Mouse (Mus musculus) gonadal fat pad, adult 2 months (tissue): ENCODE results near the gene Sytl2. TPM values are rescaled to one million over a fixed set of nuclear protein-coding genes. Genes with fewer than 3 reads are reported as not detected.

Experiments
- DNase-seq: peaks from one replicate; pipeline ENCODE4 v3.0.0-alpha.2; 2012; ENCODE audit warnings: low read depth
- polyA plus RNA-seq: library from polyadenylated mRNA; depleted of rRNA; stranded (reverse); fragments of >200 nt; gene quantifications from 2 replicates; pipeline ENCODE4 v1.2.3, GENCODE M21; 2012

The Sytl2 gene
- polyA plus RNA-seq, 1 experiment: 4.8 TPM

DNA sequence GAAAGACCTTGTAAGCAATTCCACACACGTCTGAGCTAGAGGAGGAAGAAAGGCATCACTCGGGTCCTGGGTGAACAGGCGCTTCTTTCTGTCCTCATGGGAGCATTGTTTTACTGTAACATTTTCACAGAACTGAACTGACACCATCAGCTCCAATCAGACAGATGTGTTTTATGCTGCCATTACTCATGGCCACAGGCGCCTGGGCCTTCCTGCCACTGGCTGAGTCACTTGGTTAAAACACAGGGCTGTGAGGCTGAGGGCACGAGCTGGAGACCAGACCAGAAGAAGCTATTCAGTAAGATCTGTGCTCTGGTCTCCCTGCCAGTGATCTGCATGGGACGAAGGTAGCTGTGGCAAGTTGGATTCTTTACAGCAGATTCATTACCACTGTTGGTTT is 6.0 kb downstream of the Sytl2 start:
- DNase-seq: no peak

DNA sequence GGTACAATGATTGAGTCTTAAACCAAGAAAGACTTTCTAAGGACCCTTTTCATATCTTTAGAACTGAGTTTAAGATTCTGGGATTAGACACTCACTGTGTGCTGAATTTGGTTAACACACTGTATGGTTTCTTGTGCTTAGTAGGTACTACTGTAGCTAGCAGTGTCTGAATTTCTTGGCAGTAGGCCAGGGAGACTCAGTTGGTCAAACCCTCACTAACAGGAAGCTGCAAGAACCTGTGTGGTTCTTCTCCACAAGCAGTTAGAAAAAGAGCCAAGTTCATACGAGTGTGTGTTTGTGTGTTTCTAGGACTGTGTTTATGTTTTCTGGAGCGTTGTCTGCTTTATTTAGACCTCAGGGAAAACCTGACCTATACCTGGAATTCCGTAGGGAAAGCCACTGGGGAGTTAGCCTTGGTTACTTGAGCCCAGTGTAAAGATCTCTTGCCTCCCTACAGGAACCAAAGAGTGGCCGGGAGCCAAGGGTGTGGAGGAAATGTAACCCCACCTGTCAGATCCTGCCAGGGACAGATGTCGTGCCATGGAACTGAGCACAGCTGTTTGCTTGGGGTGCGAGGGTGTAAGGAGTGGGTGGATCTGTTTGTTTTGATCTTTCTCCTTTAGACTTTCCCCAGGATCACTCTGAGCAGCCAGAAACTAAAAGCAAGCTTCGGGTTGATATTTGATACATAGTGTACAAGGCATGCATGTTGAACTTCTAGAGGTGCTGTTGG is 10.3 kb downstream of the Sytl2 start:
- no peak for DNase-seq

DNA sequence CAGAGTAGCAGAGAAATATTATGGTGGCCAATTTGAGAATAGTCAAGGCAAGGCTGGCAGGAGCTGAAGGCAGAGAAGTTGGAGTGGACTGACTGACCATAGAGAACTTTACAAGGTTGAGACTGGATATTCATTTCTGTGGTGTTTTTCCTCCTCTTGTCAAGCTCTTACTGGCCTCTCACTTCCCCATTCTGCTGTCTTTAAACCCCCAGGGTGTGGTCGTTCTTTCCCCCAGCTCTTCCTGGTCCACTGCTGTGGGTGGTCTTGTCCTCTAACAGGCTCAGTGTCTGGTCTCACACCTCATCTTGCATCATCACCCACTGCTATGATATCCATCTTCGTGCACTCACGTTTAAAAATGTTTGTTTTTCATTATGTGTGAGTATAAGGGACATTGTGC is 11.4 kb downstream of the Sytl2 start:
- no peak for DNase-seq

DNA sequence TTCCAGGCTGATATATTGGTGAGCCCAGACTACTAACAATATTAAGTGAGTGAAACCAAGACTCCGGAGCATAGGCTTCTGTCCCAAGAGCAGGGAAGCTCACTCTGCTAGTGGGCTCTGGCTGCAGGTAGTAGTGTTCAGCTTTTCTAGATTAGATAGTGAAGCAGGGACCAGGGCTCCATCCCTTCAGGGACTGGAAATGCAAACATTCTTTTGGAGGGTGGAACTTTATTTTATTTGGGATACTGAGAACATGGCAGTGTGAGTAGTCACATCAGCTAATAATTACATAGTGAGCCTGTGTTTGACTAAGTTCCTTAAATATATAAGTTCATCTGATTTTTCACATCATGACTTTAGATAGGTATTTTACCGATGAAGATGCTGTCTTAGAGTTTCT is 14.8 kb downstream of the Sytl2 start:
- DNase-seq: no peak

DNA sequence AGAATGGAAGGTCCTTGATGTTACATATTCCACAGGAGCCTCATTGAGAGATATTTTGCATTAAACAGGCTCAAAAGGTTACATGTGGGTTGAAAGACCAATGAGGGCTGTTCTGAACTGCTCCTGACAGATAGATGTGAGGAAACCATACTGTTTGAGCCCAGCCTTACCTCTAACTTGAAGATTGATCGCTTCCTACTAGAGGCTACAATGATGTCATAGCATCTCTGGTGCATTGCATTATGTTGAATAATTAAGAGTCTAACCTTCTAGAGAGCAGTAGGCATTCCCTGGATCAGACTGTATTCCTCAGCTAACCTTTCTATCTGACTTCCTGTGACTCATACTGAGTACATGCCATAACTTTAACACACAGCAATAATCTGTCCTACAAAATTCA is 17.4 kb downstream of the Sytl2 start:
- DNase-seq: no peak

DNA sequence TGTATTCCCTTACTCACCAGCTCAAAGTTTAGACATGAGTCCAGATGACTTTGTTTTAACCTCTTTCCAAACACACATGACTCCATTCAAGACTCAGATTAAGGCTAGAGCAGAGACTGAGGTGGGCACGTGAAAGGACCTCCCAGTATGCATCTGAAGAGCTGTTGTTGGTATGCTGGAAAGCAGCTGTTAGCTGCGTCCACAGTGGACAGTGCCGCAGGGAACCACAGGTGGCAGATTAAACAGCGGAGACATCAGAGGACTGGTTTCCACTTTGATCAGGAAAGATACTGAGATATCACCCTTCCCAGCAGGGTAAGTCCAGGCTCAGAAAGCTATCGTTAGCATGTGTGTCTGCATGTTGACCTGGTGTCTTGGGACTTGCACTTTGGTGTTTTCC is 18.1 kb downstream of the Sytl2 start:
- DNase-seq: no peak

DNA sequence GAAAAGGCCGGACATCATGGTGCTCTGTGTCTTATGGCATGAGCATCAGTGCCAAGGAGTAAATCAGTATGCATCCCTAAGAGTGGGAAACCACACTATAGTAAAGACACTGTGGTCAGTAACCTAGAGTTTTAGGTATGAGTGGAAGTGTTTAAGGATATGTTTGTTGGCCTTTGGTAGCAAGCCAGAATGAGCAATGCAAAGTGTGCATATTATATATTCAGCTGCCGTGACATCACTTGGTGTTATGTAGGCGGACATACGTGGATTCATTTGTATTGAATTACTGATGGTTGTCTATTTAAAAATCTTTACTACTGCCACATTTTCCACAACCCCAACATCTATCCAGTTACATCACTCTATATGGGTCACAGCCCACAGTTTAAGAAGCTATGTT is 23.1 kb downstream of the Sytl2 start:
- DNase-seq: no peak

DNA sequence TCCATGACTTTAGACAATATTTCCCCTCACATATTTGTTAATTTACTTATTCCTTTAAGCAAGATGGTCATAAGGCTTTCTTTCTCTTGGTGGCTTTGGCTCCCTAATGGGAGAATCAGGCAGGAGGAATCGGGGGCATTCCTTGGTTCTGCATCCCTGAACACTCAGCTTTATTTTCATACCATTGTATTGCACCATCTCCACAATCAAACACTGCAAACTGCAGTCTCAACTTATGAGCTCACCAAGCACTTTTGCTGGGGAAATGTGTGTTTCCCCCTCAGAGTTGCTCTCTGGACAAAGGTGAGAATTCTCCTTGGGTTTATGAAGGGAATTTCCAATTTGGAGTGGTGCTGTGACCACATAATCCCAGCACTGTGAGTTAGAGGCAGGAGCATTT is 28.1 kb downstream of the Sytl2 start:
- no peak for DNase-seq

DNA sequence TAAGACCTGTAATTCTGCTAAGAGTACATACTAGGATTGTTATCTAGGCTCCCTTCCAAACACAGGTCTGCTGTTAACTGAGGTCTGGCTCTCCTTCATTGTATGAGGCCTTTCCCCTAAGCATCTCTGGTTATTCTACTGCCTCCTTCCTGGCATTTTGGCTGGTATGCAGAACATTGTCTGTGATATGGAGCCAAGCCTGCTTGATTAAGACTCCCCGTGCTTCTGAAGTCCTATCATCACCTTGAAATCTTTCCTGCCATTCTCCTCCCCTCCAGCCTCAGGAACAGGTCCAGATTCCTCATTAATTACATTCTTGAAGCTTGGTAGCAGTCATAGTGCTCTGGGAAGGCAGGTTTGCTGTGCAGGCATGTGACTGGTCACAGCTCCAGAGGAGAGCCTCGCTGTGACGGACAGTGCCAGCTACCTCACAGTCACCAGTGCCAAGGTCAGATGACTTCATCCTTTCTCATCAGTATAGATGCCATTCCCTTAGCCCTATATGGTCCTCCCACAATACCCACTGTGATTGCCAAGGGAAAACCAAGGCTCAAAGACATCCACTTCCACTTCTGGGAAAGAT is 30.5 kb downstream of the Sytl2 start:
- DNase-seq: no peak

DNA sequence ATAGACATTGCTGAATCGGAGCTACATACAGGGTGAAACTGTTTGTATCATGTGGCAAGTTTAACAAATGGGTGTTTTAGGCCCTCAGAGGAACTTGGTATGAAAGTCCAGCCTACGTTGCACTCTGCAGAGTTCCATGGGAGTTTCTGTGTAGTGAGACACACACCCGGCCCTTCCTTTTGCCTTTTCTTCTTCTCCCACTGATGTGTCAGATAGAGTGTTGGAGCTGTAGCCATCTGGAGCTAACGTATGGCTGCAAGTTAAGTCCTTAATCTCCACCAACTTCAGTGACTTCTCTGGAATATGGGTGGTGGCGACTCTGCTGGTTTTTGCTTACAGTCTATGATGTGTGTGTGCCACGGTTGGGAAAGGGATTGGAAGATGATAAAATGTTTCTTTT is 32.3 kb downstream of the Sytl2 start:
- DNase-seq: no peak

DNA sequence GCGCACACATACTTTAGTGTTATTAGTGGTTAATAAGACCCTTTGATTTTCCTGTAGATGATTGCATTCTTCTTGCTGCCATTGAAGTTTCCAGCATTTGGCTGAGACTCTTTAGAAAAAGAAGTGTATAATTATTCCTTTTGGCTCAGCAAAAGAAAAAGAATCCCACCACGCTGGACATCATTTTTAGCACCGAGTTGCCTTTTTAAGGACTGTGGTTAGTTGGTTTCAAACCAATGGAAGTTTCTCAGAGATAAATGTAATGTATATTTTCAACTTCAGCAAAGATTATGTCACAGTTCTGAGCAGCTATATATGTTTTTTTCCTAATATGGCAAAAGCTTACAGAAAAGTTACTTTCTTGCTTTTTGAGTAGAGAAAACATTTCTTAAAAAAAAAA is 32.8 kb downstream of the Sytl2 start:
- no peak for DNase-seq

DNA sequence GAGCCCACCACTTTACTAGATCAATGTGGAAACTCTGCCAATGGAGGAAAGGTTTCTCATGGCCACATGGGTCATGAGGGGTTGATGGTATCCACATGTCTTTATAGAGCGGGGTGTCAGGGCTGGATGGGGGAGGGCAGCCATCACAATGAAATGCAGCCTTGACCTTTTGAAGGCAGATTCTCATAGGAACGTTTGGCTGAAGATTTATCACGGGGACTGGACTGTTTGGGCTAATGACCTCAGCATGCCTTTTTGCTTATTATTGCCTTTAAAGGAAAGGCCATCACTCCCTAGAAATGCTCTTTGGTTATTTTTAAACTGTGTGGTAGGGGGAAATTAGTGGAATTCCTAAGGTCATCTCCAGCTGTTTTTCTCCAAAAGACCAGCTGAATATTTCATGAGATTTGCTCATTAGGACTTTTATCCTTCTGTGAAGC is 33.7 kb downstream of the Sytl2 start:
- DNase-seq: no peak

DNA sequence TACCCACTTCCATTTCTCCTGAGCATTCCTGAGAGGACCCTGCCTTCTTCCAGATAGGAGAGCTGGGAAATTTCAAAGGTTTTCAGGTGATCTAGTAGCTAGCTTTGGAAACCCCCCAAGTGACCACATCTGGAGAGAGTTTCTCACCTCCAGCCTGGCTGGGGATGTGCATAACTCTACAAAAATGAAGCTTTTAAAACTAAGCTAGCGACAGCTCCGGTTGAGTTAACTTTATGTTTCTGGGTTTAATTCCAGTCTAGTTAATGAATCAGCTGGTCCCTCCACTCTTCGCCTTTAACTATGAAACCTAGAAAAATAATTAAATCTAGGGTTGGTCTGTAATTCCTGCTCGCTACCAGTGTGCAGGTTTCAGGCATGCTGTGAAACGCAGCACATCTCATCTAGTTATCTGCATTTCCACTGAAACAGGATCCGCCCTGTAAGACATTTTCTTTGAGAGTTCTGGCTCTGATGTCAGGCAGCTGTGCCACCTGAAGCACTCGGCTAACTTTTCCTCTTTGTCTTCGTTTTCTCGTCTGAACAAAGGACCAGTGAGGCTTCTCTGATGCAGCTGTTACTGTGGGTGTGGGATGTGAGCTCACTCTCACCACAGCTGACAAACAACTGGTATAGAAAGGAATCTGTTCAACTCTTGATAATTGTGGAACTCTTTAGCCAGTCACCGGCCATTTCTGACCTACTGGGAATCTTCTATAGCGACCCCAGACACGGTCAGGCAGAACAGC is 39.3 kb downstream of the Sytl2 start:
- DNase-seq: no peak

DNA sequence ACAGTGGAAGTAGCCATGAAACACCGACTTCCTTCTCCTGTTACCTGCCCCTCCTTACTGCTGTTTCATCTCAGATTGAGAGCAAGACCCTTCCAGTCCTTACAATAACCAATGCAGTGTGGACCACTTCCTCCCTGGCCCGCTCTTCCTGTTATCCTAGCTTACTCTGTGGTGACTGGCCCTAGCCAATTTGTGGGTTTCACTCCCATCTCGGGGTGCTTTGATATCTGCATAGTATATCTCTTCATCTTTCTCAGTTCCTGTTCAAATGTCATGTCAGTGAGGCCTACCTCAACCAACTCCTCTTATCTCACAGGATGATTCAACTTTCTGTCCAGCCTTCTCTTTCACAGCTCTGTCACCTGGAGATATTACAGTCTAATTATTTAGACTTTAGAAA is 42.9 kb downstream of the Sytl2 start:
- no peak for DNase-seq

DNA sequence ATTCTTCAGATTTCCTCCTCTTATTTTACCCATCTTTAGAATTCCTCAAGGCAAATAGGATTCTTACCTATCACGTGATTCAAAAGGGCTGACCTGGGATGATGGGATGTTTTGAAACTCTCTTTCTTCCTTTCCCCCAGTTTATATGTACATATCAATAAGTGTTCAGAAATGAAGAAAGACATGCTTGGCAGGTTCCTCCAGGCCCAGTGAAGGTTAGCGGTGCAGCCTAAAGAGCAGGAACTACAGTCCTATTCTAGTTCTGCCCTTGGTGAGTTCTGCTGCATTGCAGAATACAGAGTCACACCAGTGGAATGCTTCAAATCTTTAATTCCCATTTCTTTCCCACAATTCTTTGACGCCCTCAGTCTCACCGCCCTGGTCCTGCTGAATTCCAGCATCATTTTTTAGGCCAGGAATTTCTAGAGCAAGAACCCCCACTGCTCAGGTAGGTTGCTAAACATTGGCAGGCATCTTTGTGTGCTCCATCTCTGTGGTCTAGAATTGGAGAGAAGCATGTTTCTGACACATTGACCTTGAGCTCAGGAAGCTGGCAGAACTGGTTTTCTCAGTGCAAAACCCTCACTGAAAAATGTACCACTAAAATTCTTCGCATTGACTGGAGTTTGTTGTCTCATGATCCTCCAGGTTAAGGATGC is 45.9 kb downstream of the Sytl2 start:
- no peak for DNase-seq

DNA sequence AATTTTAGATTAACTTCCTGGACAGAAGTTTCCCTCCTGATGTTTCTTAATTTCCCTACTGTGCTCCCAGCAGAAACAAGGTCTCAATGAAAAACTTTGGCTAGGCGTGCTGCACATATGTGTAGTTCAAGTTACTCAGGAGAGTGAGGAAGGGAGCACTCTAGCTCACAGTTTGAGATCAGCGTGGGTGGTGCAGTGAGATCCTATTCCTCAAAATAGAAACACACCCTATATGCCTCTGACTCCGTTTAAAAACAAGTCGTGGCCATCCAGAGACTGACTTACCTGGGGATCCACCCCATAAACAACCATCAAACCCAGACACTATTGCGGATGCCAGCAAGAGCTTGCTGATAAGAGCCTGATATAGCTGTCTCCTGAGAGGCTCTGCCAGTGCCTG is 47.0 kb downstream of the Sytl2 start:
- DNase-seq: no peak

DNA sequence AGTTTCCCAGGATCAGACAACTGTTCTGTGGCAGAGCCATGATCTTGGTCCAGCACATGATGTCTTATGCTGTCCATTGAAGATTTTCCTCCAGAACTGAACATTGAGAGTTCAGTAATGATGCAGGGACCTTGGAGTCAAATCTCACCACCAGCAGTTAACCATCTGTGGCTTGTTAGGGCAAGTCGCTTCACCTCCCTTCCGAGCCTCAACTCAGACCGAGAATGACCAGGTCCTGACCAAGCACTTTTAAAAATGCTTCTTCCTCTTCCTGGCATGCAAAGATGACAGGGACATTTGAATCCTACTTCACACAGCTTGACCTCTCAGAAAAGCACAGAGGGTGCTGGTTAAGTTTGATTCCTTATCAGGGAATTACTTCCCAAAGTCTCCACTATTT is 50.1 kb downstream of the Sytl2 start:
- DNase-seq: no peak

DNA sequence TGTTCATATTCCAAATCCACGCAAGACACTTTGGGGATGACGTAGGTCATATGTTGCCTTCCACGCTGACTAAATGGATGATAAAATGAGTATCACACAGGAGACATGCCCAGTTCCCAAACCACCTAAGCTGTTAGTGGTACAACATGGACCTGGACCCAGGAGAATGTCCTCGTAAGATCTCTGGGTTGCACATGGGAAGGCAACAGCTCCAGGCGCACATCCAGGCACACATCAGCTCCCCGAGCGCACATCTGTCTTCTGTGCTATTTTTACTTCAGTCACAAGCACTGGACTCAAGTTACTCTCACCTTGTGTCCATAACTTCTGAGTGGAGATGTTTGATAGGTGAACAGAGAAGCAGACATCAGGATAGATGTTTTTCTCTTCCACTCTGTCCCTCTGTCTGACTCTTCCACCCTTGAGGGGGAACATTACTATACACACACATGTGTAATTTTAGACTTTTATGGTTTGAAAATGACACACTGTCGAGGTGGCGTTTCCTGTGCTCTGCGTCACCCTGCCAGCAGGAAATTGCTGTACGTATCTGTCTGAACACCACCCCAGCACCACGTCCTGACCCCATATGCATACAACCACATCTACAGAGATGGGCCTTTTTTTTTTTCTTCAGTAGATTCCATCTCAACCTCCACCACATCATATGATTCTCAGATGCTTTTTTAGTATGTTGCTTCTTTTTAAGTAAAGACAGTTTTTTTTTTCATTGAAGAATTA is 51.6 kb downstream of the Sytl2 start:
- no peak for DNase-seq

DNA sequence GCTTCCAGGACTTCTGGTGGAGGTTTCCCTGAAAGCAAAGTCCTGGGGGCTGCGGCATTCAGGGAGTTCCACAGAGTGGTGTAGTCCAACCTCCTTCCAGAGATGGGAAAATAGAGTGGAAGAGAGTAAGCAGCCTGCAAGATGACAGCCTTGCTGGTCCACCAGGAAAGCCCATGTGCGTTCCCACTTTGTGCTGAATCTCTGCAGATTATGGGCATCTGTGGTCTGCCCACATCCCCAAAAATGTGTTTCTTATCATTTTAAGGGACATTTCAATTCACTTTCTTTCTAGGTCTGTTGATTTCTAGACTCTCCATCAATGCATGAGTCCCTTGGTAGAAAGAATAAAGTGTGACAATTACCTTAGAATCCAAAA is 52.2 kb downstream of the Sytl2 start:
- no peak for DNase-seq

DNA sequence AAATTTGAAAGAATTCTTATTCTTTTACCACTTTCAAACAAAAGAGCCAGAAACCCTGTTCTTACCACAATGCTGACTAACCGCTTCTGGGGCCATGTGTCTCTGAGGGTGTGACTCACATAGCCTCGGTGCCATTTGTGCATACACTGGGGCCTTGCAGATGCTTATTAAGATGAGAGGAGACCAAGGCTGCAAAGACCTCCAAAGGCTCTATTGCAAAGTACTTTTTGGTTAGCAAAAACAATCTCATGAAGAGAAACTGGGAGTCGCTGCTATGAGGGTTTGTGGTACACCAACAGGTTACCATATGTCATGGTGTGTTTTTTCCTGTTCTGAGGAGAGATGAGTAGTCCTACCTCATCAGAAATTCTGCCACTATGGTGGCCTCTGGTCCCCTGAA is 53.4 kb downstream of the Sytl2 start:
- DNase-seq: no peak

DNA sequence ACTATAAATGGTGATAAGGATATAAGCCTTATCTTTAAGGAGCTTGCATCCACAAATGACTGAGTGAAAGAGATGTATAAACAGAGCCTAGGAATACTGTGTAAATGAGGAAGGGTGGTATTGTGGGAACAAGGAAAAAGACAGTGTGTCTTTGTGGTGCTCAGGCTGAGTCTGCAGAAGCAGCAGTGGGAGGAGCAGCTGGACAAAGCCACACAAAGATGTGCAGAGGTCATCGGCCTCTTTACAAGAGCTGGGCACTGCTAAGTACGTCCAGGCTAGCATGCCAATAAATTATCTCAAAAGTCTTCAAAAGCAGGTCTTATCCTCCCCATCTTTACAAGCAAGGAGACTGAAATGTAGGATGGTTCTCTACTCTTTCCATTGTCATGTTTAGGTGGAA is 53.9 kb downstream of the Sytl2 start:
- DNase-seq: no peak

DNA sequence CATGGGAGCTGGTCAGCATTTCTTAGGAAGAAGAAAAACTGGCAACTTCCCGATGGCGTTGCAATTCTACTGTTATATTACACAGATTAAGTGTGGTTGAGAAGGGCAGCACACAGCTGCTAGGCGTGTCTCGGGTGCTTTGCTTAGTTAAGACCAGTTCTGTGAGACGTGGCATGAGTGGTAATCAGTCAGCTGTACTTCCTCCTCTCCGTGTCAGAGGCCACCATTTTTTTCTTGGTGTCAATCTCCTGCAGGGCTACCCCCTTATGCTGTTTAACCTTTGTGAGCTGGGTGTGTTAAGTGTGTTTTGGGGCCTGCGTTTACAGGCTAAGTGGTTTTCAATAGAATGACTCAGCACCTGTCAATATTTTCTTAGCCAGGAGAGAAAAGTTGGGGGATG is 60.7 kb downstream of the Sytl2 start:
- no peak for DNase-seq
